Comparison of ENCODE assay signal across 27 mouse cellular contexts in genomic region chr4:105690716-105691115, GRCm38 (mm10).
DNase-seq lines count a peak whose midpoint lies in the region; ATAC-seq lines count a peak whose summit lies in the region.
"Had no signal": no experiment of that assay in that cellular context is flagged by ENCODE, and none has a peak within 500 bp of the region (broad histone marks: within the 10 kb centered on the region; RNA-seq: fewer than 3 reads in every experiment).

No protein-coding gene starts in this region.

- 0 out of 2 replicates have a peak, but pooled peaks cover 9% of the 10 kb centered on the region for H3K27me3 ChIP-seq in heart, embryonic 10.5 days (ENCODE audit: insufficient read depth, poor library complexity, severe bottlenecking)
- H3K27me3 ChIP-seq in hindbrain, embryonic 10.5 days (ENCODE audit: insufficient read depth, poor library complexity, severe bottlenecking) = no peaks in the 10 kb centered on the region
- H3K27me3 ChIP-seq: embryonic facial prominence, embryonic 12.5 days; embryonic facial prominence, embryonic 15.5 days; forebrain, embryonic 12.5 days; Patski had no signal

- no peaks in the 10 kb centered on the region for H3K9me3 ChIP-seq in heart, embryonic 10.5 days
- no peaks in the 10 kb centered on the region for H3K9me3 ChIP-seq in hindbrain, embryonic 10.5 days
- H3K9me3 ChIP-seq: embryonic facial prominence, embryonic 12.5 days; embryonic facial prominence, embryonic 15.5 days; forebrain, embryonic 10.5 days; forebrain, embryonic 12.5 days had no signal

- no peak overlapping the region for H3K4me3 ChIP-seq in heart, embryonic 10.5 days
- H3K4me3 ChIP-seq in hindbrain, embryonic 10.5 days = no peak overlapping the region
- H3K4me3 ChIP-seq: embryonic facial prominence, embryonic 12.5 days; embryonic facial prominence, embryonic 15.5 days; erythroblast, embryonic 14.5 days; forebrain, embryonic 10.5 days; forebrain, embryonic 12.5 days had no signal

- WGBS in heart, embryonic 10.5 days = 39% methylated on average over 3 of the region's 3 CpGs
- WGBS in hindbrain, embryonic 10.5 days = 61% methylated on average over 3 of the region's 3 CpGs

- ATAC-seq in common myeloid progenitor, adult 5-6 weeks (replicated peaks; ENCODE audit: low read depth, poor library complexity, severe bottlenecking) = 0 out of 2 replicates have a peak, but pooled peaks have one; percentile 3
- ATAC-seq: activated CD4-positive, CD25-positive, alpha-beta regulatory T cell, adult 4 months; forebrain, embryonic 14.5 days; forebrain, embryonic 16.5 days; Patski had no signal

- peak; percentile 34 for DNase-seq in heart, adult 11 months
- DNase-seq in heart, embryonic 10.5 days (ENCODE audit: low spot score) = no peak
- DNase-seq in ES-CJ7 (ENCODE audit: low read depth, low spot score) = peak; percentile 57
- DNase-seq in R1 (ENCODE audit: low read depth, low spot score) = peak; percentile 49
- DNase-seq in ovary, postnatal 14 days (ENCODE audit: low spot score) = no peak
- DNase-seq in hindbrain, embryonic 10.5 days (ENCODE audit: low spot score) = no peak
- no peak for DNase-seq in kidney, adult 8-10 months
- DNase-seq: adrenal gland, adult 8-10 months; adrenal gland, postnatal 14 days; adrenal gland, postnatal 36 days; cerebellum, adult 11-12 months; cerebellum, adult 2 months; cerebellum, adult 9-10 months; cerebellum, postnatal 10 days; cerebellum, postnatal 25 days; embryo, embryonic 11 days had no signal

- no peaks in the 10 kb centered on the region for H3K36me3 ChIP-seq in heart, embryonic 10.5 days
- H3K36me3 ChIP-seq in hindbrain, embryonic 10.5 days = no peaks in the 10 kb centered on the region
- H3K36me3 ChIP-seq: embryonic facial prominence, embryonic 12.5 days; embryonic facial prominence, embryonic 15.5 days; forebrain, embryonic 10.5 days; forebrain, embryonic 12.5 days; G1E had no signal

- no peak overlapping the region for H3K27ac ChIP-seq in heart, embryonic 10.5 days
- no peak overlapping the region for H3K27ac ChIP-seq in hindbrain, embryonic 10.5 days
- H3K27ac ChIP-seq: embryonic facial prominence, embryonic 12.5 days; embryonic facial prominence, embryonic 15.5 days; forebrain, embryonic 10.5 days; forebrain, embryonic 12.5 days had no signal

- no peaks in the 10 kb centered on the region for H3K4me1 ChIP-seq in heart, embryonic 10.5 days
- no peaks in the 10 kb centered on the region for H3K4me1 ChIP-seq in hindbrain, embryonic 10.5 days (replicated peaks)
- H3K4me1 ChIP-seq: embryonic facial prominence, embryonic 15.5 days; forebrain, embryonic 10.5 days; forebrain, embryonic 12.5 days had no signal

Comparison
In these comparisons a context has a peak if more than half of its experiments do, and no peak if none do; other contexts are left out.
1. DNase-seq: peak in heart, adult 11 months (single experiment), ES-CJ7 (single experiment) and R1 (single experiment); none in heart, embryonic 10.5 days (single experiment), ovary, postnatal 14 days (single experiment), hindbrain, embryonic 10.5 days (single experiment) and kidney, adult 8-10 months (0 of 2).